Mouse (Mus musculus) embryonic facial prominence, embryonic 11.5 days (tissue): ENCODE data around the gene Lamtor2. TPM values are rescaled to one million over a fixed set of nuclear protein-coding genes. Genes with fewer than 3 reads are reported as not detected.
A peak's percentile ranks its signal among the peaks of the same experiment; 100 is the strongest.
"Not testable (repeated sequence)": the region's sequence is repeated elsewhere in the genome, so short reads cannot be mapped to it uniquely, and the experiment has no call there.

Experiments used
- ATAC-seq: fragments of 200-750 bp; cut with Nextera tagmentation; replicated peaks from 2 replicates; pipeline ENCODE4 v1.8.0; 2017; ENCODE audit warnings: low read depth; ENCODE audit not compliant: insufficient number of reproducible peaks, low FRiP score, low TSS enrichment
- DNase-seq: peaks from one replicate; pipeline ENCODE4 v3.0.0-alpha.2; 2015; ENCODE audit warnings: low spot score
- H3K27ac ChIP-seq: fragments of 300-500 bp; sonication (generic); replicated peaks from 2 replicates; pipeline ENCODE4 v1.5.1; 2014; ENCODE audit warnings: mild to moderate bottlenecking, low read depth, low read length, control low read depth
- H3K27me3 ChIP-seq: fragments of 300-500 bp; sonication (generic); 2 replicates; pipeline ENCODE4 v1.6.1; 2014; ENCODE audit warnings: mild to moderate bottlenecking, low read length, moderate library complexity, mixed read lengths; ENCODE audit not compliant: control insufficient read depth, insufficient read depth
- H3K36me3 ChIP-seq: fragments of 300-500 bp; sonication (generic); replicated peaks from 2 replicates; pipeline ENCODE4 v1.6.1; 2014; ENCODE audit warnings: low read depth, mild to moderate bottlenecking, low read length, moderate library complexity, mixed read lengths; ENCODE audit not compliant: control insufficient read depth, insufficient read depth
- H3K4me1 ChIP-seq: fragments of 300-500 bp; sonication (generic); 2 replicates; pipeline ENCODE4 v1.6.1; 2014; ENCODE audit warnings: low read length, mixed read lengths; ENCODE audit not compliant: control insufficient read depth, insufficient read depth
- H3K4me2 ChIP-seq: fragments of 300-500 bp; sonication (generic); 2 replicates; pipeline ENCODE4 v1.6.1; 2014; ENCODE audit warnings: low read depth, mild to moderate bottlenecking, control low read depth, low read length, moderate library complexity
- H3K4me3 ChIP-seq: fragments of 300-500 bp; sonication (generic); 2 replicates; pipeline ENCODE4 v1.5.1; 2014; ENCODE audit warnings: low read depth, low read length, control low read depth
- H3K9ac ChIP-seq: fragments of 300-500 bp; sonication (generic); replicated peaks from 2 replicates; pipeline ENCODE4 v1.6.1; 2014; ENCODE audit warnings: mild to moderate bottlenecking, control low read depth, low read length
- H3K9me3 ChIP-seq: fragments of 300-500 bp; sonication (generic); replicated peaks from 2 replicates; pipeline ENCODE4 v1.6.1; 2016; ENCODE audit warnings: mild to moderate bottlenecking, low read length, inconsistent platforms, mixed read lengths; ENCODE audit not compliant: control insufficient read depth
- WGBS: fragments of 180-500 bp; shearing (Covaris S2); extraction: QIAGEN DNeasy Blood & Tissue Kit; methylation state at CpG from one replicate; pipeline ENCODE4 v1.1.7; 2014; 5-methylcytosine and 5-hydroxymethylcytosine counted together
- polyA plus RNA-seq: library from polyadenylated mRNA; unstranded; fragments of >200 nt; fragmentation: Nextera tagmentation; extraction: Ambion mirVana; gene quantifications from 2 replicates; pipeline ENCODE4 v1.2.1, GENCODE M21; 2014

Lamtor2 gene
- polyA plus RNA-seq, 1 experiment from 2014 or later = 77.4 TPM

DNA sequence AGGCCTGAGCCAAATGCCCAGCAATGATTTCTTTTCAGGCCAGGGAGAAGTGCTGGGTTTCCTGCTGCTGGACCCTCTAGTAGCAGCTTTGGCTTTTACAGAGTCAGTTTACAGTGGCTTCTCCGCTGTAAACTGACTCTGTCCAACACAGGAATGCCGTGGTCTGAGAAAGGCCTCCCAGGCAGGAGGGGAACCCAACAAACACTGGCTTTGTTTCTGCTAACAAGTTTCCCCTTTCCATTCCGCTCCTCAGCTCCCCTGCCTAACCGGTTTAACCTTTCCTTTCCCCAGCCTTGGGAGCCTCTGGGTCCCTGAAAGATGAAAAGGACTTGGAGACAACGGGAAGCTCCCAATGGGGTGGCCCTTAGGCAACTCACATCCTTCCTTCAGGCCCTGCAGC, 37.4 kb upstream of the Lamtor2 start:
- Histone ChIP-seq H3K4me3 (no peak overlapping the region), H3K36me3 (peaks cover 11% of the 10 kb centered on the region), H3K27me3 (no peaks in the 10 kb centered on the region), H3K9ac (no peak overlapping the region), H3K27ac (peak overlapping the region; percentile 41; the same call in 1 of the 2 replicates), H3K4me2 (no peak overlapping the region), H3K4me1 (no peaks in the 10 kb centered on the region), H3K9me3 (no peaks in the 10 kb centered on the region)
- 16% methylated on average over 5 of the region's 5 CpGs for WGBS
- peak; percentile 52 for DNase-seq
- no peak for ATAC-seq

DNA sequence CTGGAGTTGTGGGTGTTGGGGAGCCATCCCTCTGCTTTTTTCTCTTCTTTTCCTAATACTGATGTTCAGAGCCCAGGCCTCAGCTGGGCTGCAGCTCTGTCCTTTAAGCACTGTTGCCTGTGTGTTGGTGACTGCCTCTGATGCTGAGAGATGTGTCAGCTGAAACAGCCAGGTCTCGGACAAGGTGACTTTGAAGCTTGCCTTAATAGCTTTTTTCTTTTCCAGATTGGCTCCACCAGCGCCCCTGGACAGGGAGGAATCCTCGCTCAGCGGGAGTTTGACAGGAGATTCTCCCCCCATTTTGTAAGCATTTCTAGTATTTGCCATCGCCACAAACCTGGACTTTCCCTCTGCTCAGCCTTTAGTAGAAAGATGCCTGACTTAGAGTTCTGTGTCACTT, 33.8 kb upstream of the Lamtor2 start:
- Histone ChIP-seq H3K27me3 (no peaks in the 10 kb centered on the region), H3K9me3 (no peaks in the 10 kb centered on the region), H3K4me1 (no peaks in the 10 kb centered on the region), H3K27ac (no peak overlapping the region), H3K4me3 (no peak overlapping the region), H3K4me2 (no peak overlapping the region), H3K9ac (no peak overlapping the region), H3K36me3 (peaks cover 11% of the 10 kb centered on the region)
- 91% methylated on average over 5 of the region's 5 CpGs for WGBS
- no peak for ATAC-seq
- no peak for DNase-seq

GRCm38 (mm10) chr3:88585769-88586168, 32.9 kb upstream of the Lamtor2 start:
- H3K36me3 ChIP-seq = peaks cover 11% of the 10 kb centered on the region

DNA sequence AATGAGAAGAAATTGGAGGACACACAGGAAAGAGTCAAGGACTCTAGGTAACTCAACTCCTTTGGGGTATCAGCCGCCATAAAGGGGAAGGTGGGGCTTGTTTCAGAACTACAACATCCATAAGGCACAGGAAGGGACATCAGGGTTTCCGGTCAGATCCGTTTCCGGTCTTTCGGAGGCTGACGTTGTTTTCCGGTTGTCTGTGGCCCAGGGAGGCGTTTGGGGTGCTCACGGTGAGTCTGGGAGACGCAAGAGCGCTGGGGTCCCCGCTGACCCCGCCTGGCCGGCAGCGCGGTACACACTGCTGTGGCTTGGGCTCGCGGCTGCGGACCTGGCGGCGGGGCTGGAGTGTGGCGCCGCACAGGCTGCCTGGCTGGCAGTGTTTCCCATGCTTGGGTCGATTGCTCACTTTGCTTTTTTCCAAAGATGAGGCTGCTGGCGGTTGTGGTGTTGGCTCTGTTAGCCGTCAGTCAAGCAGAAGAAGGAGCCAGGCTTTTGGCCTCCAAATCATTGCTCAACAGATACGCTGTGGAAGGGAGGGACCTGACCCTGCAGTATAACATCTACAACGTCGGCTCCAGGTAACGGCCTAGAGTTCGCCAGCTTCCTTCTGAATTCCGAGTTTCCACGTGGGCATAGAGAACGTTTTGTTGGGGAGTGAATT, 26.7 kb upstream of the Lamtor2 start:
- under 1% methylated on average over 34 of the region's 34 CpGs for WGBS
- Histone ChIP-seq H3K4me2 (peak overlapping the region; percentile 75), H3K9me3 (no peaks in the 10 kb centered on the region), H3K27me3 (no peaks in the 10 kb centered on the region), H3K27ac (no peak overlapping the region), H3K36me3 (no peaks in the 10 kb centered on the region; the same call in 1 of the 2 replicates), H3K4me1 (no peaks in the 10 kb centered on the region), H3K4me3 (peak overlapping the region; percentile 70), H3K9ac (peak overlapping the region; percentile 79)
- peak; percentile 66 for ATAC-seq
- DNase-seq = peak; percentile 89

More at GRCm38 (mm10) chr3:88585769-88586168, 32.9 kb upstream of the Lamtor2 start:
- H3K27ac ChIP-seq = no peak overlapping the region
- no peaks in the 10 kb centered on the region for H3K4me1 ChIP-seq
- no peaks in the 10 kb centered on the region for H3K9me3 ChIP-seq
- no peak overlapping the region for H3K4me2 ChIP-seq
- no peak overlapping the region for H3K4me3 ChIP-seq
- no peak for ATAC-seq
- H3K27me3 ChIP-seq = no peaks in the 10 kb centered on the region
- WGBS = 95% methylated on average over 6 of the region's 6 CpGs
- DNase-seq = no peak
- H3K9ac ChIP-seq = no peak overlapping the region

DNA sequence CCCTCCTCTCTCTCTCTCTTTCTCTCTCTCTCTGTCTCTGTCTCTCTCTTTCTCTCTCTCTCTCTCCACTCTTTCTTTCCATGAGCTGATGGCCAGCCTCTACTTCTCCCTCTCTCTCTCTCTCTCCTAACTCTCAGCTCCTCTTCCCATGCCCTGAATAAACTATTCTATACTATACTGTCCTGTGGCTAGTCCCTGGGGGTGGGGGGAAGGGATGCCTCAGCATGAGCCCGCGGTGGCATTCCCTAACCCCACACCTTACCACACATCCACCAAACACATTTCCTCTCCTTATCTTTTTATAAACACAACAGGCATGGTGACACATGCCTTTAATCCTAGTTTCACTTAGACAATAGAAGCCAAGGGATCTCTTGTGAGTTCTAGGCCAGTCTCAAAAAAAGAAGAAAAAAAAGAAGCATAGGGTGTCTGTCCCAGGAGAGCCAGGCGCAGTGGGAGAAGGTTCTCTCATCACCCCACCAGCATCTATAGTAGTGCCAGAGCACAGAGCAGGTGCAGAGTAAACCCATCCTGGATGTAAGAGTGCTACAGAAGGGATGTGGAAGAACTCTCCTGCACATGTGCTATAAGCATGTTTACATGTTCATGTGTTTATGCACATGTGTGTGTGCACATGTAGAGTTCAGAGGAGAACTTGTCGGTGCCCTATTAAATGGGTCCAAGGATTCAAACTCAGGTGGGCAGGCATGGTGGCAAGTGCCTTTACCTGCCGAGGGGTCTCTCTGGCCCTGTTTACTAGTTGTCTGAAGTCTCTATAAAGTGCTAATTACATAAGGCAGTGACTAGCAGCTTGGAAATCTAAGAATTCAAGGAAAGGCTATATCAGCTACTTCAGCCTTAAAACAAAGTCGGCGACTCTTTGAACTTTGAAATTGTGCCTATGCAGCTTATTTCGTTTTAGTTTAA, 25.9 kb upstream of the Lamtor2 start:
- H3K27ac ChIP-seq = no peak overlapping the region
- no peak; the same call in 1 of the 2 replicates for ATAC-seq

DNA sequence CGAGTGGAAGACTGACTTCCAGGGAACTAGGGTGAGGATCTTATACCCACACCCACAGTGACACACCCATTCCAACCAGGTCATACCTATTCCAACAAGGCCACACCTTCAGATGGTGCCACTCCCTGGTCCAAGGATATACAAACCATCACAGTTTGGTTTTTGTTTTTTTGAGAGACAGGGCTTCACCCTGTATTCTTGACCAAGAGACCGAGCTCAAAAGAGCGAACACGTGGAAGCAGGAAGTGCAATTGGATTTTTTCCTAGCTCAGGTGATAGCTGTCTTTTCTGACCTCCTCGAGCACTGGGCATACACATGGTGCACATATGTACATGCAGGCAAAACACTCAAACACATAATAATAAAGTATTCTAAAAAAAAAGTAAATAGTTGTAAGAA, 25.0 kb upstream of the Lamtor2 start:
- H3K9me3 ChIP-seq, H3K27me3 ChIP-seq, H3K4me3 ChIP-seq, H3K27ac ChIP-seq, ATAC-seq, H3K4me1 ChIP-seq, H3K4me2 ChIP-seq, H3K36me3 ChIP-seq, DNase-seq, H3K9ac ChIP-seq: not testable (repeated sequence)
- 83% methylated on average over 5 of the region's 5 CpGs for WGBS

More for the DNA sequence above, 25.9 kb upstream of the Lamtor2 start:
- Histone ChIP-seq H3K4me3 (peak overlapping the region; percentile 70), H3K4me1 (no peaks in the 10 kb centered on the region), H3K36me3 (no peaks in the 10 kb centered on the region; the same call in 1 of the 2 replicates), H3K4me2 (no peak overlapping the region; the same call in 1 of the 2 replicates), H3K9ac (peak overlapping the region; percentile 79; the same call in 1 of the 2 replicates), H3K27me3 (no peaks in the 10 kb centered on the region), H3K9me3 (no peaks in the 10 kb centered on the region)
- WGBS = 48% methylated on average over 8 of the region's 8 CpGs
- no peak for DNase-seq

DNA sequence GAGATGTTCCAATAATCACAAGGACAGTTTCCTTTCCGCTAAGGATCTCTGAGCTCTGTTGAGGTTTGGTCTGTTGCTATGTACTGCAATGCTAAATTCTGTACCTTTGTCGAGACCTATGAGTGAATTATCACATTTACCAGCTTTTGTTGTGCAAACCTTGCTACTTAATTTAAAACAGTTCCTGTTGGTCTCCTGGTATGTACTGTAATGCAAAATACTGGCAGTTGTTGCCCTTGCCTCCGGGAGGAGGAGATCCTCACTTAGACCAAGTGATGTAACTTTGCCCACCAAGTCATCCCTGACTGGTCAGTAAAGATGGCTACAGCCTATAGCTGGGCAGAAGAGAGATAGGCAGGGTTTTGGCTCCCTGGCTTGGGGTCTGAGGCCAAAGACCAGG, 22.7 kb upstream of the Lamtor2 start, which contains the start of gene Ssr2:
TSS of gene Ssr2 (plus strand) at position 337 of the 400 bp plus-strand sequence.
- WGBS = 89% methylated on average over 3 of the region's 3 CpGs
- Histone ChIP-seq H3K27ac (no peak within 1 kb of the TSS), H3K4me1 (no peaks in the 10 kb centered on the region), H3K4me2 (no peak within 1 kb of the TSS), H3K27me3 (no peaks in the 10 kb centered on the region), H3K4me3 (no peak within 1 kb of the TSS), H3K36me3 (no peaks in the 10 kb centered on the region), H3K9me3 (no peaks in the 10 kb centered on the region), H3K9ac (no peak within 1 kb of the TSS)
- ATAC-seq (no peak), DNase-seq (no peak)

GRCm38 (mm10) chr3:88573810-88574209, 20.9 kb upstream of the Lamtor2 start:
- Histone ChIP-seq H3K4me2 (no peak overlapping the region), H3K9ac (no peak overlapping the region), H3K4me1 (no peaks in the 10 kb centered on the region), H3K36me3 (no peaks in the 10 kb centered on the region), H3K27me3 (no peaks in the 10 kb centered on the region), H3K4me3 (no peak overlapping the region), H3K9me3 (no peaks in the 10 kb centered on the region), H3K27ac (no peak overlapping the region)
- WGBS = 86% methylated on average over 2 of the region's 2 CpGs
- DNase-seq = no peak
- no peak for ATAC-seq
